10 mouse cellular contexts compared by ENCODE assay signal in the genomic region with DNA sequence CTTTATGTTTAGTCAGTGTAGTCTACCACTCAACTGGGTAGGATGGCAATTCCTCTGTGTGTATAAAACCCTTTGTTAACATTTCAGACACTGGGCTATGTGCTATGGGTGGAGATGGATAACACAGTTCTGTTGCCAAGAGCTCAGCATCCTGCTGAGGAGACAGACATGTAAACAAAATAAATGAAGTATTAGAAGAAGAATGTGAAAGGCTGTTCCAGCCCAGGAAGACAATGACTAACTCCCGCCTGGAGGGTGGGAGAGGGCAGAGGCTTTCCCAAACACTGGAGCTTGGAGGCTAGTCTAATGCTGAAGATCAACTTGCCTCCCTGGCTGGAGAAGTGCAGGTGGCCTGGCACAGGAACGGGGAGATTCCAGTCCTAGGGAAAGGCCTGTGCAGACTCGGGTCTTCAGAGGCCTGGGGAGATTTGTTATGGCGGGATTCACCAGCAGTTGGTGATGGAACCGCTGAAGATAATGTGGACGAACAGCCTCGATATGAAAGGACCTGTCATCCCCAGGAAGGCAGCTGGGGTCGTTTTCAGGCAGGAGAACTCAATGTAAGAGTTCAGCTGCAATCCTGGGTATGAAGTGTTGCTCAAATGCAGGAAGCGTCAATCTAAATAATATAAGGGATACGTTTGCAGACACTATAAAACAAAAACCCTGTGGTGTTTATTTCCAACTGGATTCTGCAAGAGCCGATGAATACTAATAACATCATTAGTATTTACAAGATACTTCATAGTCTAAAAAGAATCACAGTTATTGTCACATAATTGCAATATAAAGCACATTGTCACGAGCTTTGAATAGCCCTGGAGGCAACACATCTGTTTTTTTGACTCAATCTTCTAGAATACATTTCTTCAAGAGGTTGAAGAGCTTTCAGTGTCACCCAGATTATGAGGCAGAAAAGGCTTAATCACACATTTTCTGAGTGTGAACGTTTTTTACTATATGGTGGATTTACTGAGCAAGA.
A peak's percentile ranks its signal among the peaks of the same experiment; 100 is the strongest.
DNase-seq lines count a peak whose midpoint lies in the region; ATAC-seq lines count a peak whose summit lies in the region.
"Had no signal": no experiment of that assay in that cellular context is flagged by ENCODE, and none has a peak within 500 bp of the region (broad histone marks: within the 10 kb centered on the region; RNA-seq: fewer than 3 reads in every experiment).

No protein-coding gene starts in this region.

- H3K36me3 ChIP-seq in heart, embryonic 16.5 days (ENCODE audit: control insufficient read depth, insufficient read depth): no peaks in the 10 kb centered on the region
- H3K36me3 ChIP-seq in intestine, embryonic 16.5 days (ENCODE audit: control insufficient read depth, insufficient read depth, low read length): no peaks in the 10 kb centered on the region
- H3K36me3 ChIP-seq in midbrain, embryonic 15.5 days (replicated peaks): no peaks in the 10 kb centered on the region

- WGBS in heart, embryonic 16.5 days: 49% methylated on average over 13 of the region's 13 CpGs
- WGBS in intestine, embryonic 16.5 days: 37% methylated on average over 13 of the region's 13 CpGs
- WGBS in midbrain, embryonic 15.5 days: 46% methylated on average over 13 of the region's 13 CpGs

- no peaks in the 10 kb centered on the region for H3K27me3 ChIP-seq in heart, embryonic 16.5 days (ENCODE audit: control insufficient read depth, insufficient read depth, low read length)
- no peaks in the 10 kb centered on the region for H3K27me3 ChIP-seq in intestine, embryonic 16.5 days (replicated peaks; ENCODE audit: control insufficient read depth, insufficient read depth, low read length)
- H3K27me3 ChIP-seq in midbrain, embryonic 15.5 days (replicated peaks): no peaks in the 10 kb centered on the region

- no peak for DNase-seq in heart, adult 9 months (ENCODE audit: low spot score in 2 of 2)
- peak; percentile 31 for DNase-seq in fibroblast of lung, adult 2 months (ENCODE audit: low read depth)
- DNase-seq in spleen, postnatal 10 days (ENCODE audit: low spot score in 2 of 2): no peak
- DNase-seq: cerebellum, adult 18-20 months had no signal

- H3K27ac ChIP-seq in heart, embryonic 16.5 days (ENCODE audit: low read length): no peak overlapping the region
- no peak overlapping the region for H3K27ac ChIP-seq in intestine, embryonic 16.5 days (ENCODE audit: low read length)
- no peak overlapping the region for H3K27ac ChIP-seq in midbrain, embryonic 15.5 days

- no peaks in the 10 kb centered on the region for H3K9me3 ChIP-seq in heart, embryonic 16.5 days (replicated peaks; ENCODE audit: control insufficient read depth, low read length)
- H3K9me3 ChIP-seq in intestine, embryonic 16.5 days (ENCODE audit: control insufficient read depth, low read length): no peaks in the 10 kb centered on the region
- H3K9me3 ChIP-seq in midbrain, embryonic 15.5 days: no peaks in the 10 kb centered on the region

- 0 out of 2 replicates have a peak, but pooled peaks have one; percentile 23 for ATAC-seq in heart, embryonic 16.5 days (replicated peaks; ENCODE audit: extremely low read depth, insufficient read depth, low FRiP score)
- ATAC-seq in intestine, embryonic 16.5 days: peak; percentile 44; the same call in 1 of the 2 replicates
- 0 out of 2 replicates have a peak, but pooled peaks have one; percentile 20 for ATAC-seq in midbrain, embryonic 15.5 days (replicated peaks)
- no peak for ATAC-seq in erythroid progenitor cell, adult 5-6 weeks (replicated peaks; ENCODE audit: low FRiP score, poor library complexity, severe bottlenecking)
- ATAC-seq in granulocyte monocyte progenitor cell, adult 5-6 weeks (replicated peaks; ENCODE audit: poor library complexity, severe bottlenecking): no peak
- ATAC-seq: CD4-positive, CD25-positive, alpha-beta regulatory T cell, adult 4 months had no signal

- no peak overlapping the region for H3K4me3 ChIP-seq in heart, embryonic 16.5 days (ENCODE audit: low read length)
- H3K4me3 ChIP-seq in intestine, embryonic 16.5 days (ENCODE audit: low read length): no peak overlapping the region
- no peak overlapping the region for H3K4me3 ChIP-seq in midbrain, embryonic 15.5 days

- H3K9ac ChIP-seq in heart, embryonic 16.5 days (ENCODE audit: low read length): no peak overlapping the region
- H3K9ac ChIP-seq in intestine, embryonic 16.5 days (ENCODE audit: low read depth, low read length): no peak overlapping the region
- H3K9ac ChIP-seq in midbrain, embryonic 15.5 days: no peak overlapping the region

- H3K4me1 ChIP-seq in heart, embryonic 16.5 days (ENCODE audit: control insufficient read depth, insufficient read depth, low read length): 0 out of 2 replicates have a peak, but pooled peaks cover 3% of the 10 kb centered on the region
- no peaks in the 10 kb centered on the region for H3K4me1 ChIP-seq in intestine, embryonic 16.5 days (ENCODE audit: control insufficient read depth, insufficient read depth, low read length)
- H3K4me1 ChIP-seq in midbrain, embryonic 15.5 days: no peaks in the 10 kb centered on the region

- no peak overlapping the region for H3K4me2 ChIP-seq in heart, embryonic 16.5 days (ENCODE audit: low read depth, low read length)
- H3K4me2 ChIP-seq in intestine, embryonic 16.5 days (ENCODE audit: low read depth, low read length): no peak overlapping the region
- H3K4me2 ChIP-seq in midbrain, embryonic 15.5 days: no peak overlapping the region

Comparison
In these comparisons a context has a peak if more than half of its experiments do, and no peak if none do; other contexts are left out.
1. ATAC-seq: peak in heart, embryonic 16.5 days (single experiment), intestine, embryonic 16.5 days (single experiment) and midbrain, embryonic 15.5 days (single experiment); none in erythroid progenitor cell, adult 5-6 weeks (single experiment) and granulocyte monocyte progenitor cell, adult 5-6 weeks (single experiment).